Mouse (Mus musculus) gastrocnemius, postnatal 14 days (tissue): Measurements from ENCODE around the gene B430218F22Rik. TPM values are rescaled to one million over a fixed set of nuclear protein-coding genes. Genes with fewer than 3 reads are reported as not detected.
"Not testable (repeated sequence)": the region's sequence is repeated elsewhere in the genome, so short reads cannot be mapped to it uniquely, and the experiment has no call there.

Experiments used
- DNase-seq: peaks from one replicate; pipeline ENCODE4 v3.0.0; 2021; ENCODE audit warnings: mixed read lengths
- intact Hi-C: fragments of 180-260 bp; cut with DNase I; formaldehyde crosslinking; loops from one replicate; pipeline ENCODE4 v1.15.1; 2025; ENCODE audit warnings: low total_unique reads
- long read RNA-seq, 2 experiments: library from polyadenylated mRNA; stranded (forward); transcript quantifications; one replicate each; pipeline ENCODE4 v2.0.0; 2021
- total RNA-seq, 2 experiments: library from RNA; stranded (reverse); gene quantifications; 2 replicates each; pipeline ENCODE4 v1.2.3; 2021

Gene B430218F22Rik
- not detected for total RNA-seq
- long read RNA-seq, experiment 1 = 0 reads
- long read RNA-seq, experiment 2 = 0 reads

DNA sequence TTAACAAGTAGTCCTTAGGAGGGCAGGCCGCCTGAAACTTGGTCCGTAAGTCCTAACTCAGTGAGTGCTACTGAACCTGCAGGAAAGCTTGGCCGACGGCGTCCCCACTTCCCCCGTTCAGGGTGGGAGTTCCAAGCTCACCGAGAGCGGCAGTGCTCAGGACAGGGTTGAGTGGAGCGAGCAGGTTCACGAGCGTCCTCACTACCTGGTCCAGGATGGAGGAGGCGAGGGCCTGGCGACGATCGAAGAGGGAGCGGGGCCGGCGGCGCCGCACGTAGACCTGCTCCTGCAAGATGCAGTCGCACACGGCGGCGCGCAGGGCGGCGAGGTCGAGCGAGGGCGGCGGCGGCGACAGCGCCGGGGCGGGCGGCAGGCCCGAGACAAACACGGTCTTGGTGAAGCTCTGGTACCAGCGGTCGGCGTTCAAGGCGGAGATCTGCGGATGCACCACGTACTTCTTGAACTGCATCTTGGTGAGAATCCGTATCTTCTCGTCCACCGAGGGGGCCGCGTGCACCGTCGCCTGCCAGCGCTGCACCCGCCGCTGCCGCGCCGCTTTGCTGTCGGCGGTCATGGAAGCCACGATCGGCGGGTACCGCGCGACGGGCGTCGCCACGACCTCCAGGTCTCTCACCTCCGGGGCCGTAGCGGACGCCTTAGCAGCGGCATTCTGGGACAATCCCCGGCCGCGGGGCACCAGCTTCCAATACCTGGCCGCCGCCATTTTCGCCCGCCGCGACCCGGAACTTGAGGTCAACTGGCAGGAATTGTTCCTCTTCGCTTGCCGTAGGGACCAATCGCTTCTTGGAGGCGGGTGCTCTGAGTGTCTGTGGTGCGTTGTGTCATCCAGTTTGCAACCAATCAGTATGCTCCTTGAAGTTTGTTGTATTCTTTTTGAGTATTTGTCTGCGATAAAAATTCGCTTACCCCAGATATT, at the start of gene B430218F22Rik, which contains the start of gene Mrps30:
B430218F22Rik (plus strand) TSS at position 120 of the 937 bp plus-strand sequence.
Mrps30 (minus strand) TSS at position 742 of the 937 bp plus-strand sequence.
- peak; percentile 93 for DNase-seq
- intact Hi-C loops = no loop called here

DNA sequence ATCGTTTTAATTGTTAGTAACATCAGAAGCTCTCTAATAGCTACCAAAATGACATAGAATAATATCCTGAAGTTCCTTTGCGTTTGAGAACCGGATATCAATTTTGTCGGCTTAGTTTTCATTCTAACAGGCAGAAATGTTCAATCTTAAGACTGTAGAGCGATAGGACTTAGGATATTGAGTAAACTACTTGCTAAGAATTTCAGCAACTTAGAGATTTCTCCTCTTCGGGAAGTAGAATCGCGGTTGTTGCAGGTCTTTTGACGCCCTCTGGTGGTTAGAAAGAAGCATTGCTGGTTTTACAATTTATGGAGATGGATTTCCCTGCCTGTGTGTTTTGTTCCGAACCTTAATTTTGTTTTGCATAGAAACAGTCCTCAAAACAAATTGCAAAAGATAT, 36.2 kb upstream of the B430218F22Rik start:
- DNase-seq = no peak
- intact Hi-C loops = loop anchor here (10.0 kb wide), 1 partner anchor 1425 kb away; no protein-coding TSS in a partner anchor

DNA sequence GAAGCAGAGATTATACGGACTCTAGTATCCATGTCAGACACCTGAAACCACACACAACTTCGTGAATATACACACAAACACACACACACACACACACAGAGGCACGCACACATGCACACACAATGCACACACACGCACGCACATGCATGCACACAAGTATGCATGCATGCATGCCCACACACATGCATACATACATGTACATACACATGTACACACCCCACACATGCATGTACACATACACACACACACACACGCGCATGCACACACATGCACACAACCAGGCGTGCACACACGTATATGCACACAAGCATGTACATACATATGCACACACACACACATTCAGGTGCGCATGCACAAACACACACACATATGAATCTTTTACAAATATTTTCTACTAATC, 35.6 kb upstream of the B430218F22Rik start:
- DNase-seq = no peak
- intact Hi-C loops = loop anchor here (10.0 kb wide), 1 partner anchor 1426 kb away; no protein-coding TSS in a partner anchor

DNA sequence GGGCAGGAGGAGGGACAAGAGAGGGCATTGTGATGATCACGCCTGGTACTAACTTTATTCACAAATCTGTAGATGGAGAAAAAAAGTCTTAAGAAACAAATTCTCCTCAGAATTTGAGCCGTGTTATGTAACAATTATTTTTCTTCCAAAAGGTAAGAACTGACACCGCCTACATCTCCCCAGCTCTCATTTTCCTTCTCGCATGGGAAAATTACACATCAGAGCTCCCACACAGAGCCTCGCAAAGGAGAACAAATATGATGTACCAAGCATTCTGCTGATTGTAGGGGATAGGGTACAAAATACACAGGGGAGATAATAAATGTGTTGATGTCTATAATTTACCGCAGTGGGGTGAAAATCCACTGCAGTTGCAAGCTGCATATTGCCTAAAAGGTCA, 23.1 kb upstream of the B430218F22Rik start:
- DNase-seq = no peak
- intact Hi-C loops = no loop called here

DNA sequence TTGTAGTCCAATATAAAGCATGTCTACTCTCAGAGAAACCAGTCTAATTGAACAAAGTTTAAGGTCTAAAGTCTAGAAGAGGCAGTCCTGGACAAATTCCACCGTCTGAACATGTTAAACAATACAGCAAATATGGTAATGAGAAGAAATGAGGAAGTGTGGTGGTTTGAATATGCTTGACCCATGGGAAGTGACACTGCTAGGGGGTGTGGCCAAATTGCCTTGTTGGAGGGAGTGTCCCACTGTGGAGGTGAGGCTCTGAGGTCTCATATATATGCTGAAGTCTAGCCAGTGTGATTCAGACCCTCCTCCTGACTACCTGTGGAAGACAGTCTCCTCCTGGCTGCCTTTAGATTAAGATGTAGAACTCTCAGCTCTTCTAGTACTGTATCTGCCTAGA, 20.7 kb upstream of the B430218F22Rik start:
- intact Hi-C loops = no loop called here

DNA sequence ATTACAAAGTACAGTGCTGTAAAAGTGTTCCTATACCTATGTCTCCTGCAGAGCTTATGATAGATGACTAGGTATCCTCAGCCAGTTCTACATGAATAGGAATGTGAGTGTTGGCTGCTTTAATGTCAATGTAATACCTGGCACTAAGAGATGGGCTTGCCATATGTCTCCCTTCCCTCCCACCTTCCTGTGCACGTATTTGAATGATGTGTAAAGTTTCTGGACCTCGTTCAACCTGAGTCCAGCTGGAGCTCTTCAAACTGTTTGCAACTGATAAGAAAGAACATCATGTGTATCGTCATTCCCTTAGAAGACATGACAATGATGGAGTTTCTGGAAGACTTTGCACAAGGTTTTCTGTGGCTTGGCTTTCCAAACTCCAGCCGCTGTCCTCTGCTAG, 13.6 kb upstream of the B430218F22Rik start:
- intact Hi-C loops = no loop called here
- no peak for DNase-seq

More for the DNA sequence above, 20.7 kb upstream of the B430218F22Rik start:
- DNase-seq = no peak

DNA sequence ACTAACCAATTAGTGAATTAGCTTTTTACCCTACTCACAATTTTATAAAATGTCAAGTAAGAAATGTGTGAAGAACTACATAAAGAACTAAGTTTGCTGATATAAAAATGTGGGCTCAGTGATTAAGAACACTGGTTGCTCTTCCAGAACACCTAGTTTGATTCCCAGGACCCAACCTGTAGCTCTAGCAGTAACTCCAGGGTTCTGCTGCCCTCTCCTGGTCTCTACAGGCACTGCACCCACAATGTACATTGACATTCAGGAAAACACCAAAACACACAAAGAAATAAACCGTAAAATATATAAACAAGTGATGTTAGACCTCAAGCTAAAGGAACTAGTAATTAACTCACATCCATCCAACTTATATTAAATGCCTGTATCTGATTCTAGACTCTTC, 7.3 kb upstream of the B430218F22Rik start:
- peak; percentile 16 for DNase-seq

DNA sequence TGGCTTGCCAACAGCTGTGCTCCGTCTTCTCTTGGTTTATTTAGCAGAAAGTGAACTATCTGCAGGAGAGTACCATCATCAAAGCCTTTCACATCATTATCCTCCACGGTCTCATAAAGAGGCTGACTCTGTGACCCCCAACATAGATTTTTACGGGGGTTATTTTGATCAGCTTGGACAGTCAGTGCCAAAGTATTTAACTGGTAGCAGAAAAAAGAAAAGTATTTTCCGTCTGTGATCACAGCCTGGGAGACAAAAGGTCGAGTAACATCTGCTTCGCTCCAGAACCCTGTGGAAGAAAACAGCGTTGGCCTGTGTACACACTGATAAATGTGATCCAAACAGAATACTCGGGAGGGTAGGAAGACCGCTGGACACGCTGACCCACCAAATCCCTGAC, 6.0 kb upstream of the B430218F22Rik start:
- DNase-seq = no peak
- intact Hi-C loops = no loop called here

More for the DNA sequence above, 7.3 kb upstream of the B430218F22Rik start:
- intact Hi-C loops = no loop called here

DNA sequence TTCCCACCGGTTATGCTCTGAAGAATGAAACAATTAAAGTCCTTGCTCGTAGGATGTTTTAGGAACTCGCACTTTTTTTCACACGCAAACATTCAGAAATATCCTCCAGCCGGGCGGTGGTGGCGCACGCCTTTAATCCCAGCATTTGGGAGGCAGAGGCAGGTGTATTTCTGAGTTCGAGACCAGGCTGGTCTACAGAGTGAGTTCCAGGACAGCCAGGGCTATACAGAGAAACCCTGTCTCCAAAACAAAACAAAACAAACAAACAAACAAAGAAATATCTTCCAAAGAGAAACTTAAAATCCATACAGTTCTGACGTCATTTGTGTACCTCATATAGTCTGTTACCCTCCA, 995 bp downstream of the B430218F22Rik start:
- intact Hi-C loops = not testable (repeated sequence)
- DNase-seq = peak; percentile 3

DNA sequence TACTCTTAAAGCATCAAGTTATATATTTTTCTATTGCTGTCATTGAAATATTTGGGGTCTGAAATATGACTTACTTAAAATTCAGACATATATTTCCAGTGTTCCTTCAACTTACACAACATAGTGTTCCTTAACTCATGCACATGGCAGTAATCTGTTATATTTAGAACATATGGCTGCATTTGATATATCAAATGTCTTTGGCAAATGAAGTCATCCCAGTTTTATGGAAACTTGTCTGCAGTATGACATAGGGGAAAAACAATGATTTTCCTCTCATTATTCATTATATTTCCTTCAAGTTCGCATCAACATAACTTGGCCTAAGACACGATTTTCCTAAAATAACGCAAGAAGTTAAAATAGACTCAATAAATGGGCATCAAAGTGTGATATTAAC, 9.4 kb downstream of the B430218F22Rik start:
- intact Hi-C loops = no loop called here
- no peak for DNase-seq

DNA sequence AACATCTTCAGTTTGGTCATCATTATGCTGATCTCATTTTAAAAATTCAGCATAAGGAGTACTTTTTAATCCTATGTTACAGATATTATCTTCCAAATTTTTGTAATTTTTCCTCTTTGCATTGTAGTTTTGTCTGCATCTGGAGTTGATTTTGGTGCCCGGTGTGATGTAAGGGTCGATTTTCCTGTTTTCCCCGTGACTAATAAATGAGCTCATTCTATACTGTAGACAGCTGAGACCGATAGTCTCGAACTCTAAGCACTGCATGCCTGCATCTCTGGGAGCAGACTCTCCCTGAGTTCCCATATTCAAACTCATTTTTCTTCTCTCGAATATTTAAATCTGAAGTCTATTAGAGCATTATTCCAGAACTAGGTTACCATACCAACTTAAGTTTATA, 13.9 kb downstream of the B430218F22Rik start:
- no peak for DNase-seq
- intact Hi-C loops = loop anchor here (5.0 kb wide), 1 partner anchor 197 kb away; no protein-coding TSS in a partner anchor

DNA sequence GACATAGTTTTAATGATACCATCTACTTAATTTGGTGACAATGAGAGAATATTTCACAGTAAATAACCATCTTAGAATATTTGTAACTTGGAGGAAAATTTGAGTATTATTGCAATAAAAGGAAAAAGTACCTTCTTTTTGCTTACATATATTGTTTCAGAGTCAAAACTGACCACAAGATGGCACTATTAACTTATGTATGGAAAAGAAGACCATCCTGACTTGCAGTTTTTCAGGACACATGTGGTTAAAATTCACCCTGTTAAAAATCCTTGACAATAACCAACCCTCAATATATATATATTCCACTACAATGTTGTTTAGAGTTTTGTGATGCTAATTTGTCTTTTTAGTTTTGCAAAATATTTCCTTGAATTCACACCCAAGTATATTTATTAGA, 17.1 kb downstream of the B430218F22Rik start:
- intact Hi-C loops = loop anchor here (5.0 kb wide), 1 partner anchor 194 kb away; no protein-coding TSS in a partner anchor
- DNase-seq = no peak

DNA sequence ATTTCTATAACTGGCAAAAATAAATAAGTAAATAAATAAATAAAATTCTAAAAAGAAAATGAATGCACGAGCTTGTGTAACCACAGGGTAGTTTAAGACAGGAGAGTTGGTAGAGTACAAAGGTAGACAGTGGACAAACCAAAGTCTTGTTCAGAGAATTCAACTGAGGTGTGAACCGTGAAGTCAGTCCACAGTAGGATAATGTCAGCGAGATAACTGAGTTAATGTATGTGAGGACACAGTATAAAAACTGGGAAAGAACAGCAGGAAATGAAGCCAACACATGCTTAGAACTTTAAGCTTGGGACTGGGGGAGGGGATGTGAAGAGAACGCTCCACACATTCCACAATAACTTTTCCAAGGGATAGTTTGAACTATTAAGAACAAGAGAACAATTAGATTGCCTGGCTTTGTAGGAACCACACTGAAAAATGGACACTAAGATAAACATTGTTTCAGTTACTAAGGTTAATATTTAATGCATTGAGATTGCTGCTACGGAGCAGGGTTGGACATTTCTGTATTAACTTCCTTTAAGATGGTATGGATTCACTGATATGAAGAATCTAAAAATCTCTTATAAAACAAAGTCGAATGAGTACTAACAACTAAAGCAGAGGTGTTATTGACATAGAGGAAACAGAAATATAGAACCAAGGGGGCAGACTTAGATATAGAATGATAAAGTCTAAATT, 25.0 kb downstream of the B430218F22Rik start:
- intact Hi-C loops = no loop called here
- DNase-seq = no peak

DNA sequence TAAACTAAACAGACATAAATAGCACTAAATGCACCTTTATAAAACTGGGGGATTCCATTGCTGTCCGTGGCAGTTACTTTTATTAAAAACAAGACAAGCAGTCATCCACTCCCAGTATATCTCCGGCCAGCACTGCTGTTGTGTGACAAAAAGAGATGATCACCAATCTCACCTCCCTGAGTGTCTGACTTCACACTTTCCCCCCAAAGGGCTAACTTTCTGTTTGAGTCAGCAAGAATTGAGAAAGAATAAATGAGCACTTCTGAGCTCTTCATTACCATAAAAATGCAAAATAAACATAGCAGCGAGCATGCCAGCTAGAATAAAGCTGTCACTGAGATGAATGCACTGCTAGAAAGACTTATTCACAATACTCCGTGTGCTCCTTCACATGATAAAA, 31.7 kb downstream of the B430218F22Rik start:
- intact Hi-C loops = no loop called here
- DNase-seq = no peak

DNA sequence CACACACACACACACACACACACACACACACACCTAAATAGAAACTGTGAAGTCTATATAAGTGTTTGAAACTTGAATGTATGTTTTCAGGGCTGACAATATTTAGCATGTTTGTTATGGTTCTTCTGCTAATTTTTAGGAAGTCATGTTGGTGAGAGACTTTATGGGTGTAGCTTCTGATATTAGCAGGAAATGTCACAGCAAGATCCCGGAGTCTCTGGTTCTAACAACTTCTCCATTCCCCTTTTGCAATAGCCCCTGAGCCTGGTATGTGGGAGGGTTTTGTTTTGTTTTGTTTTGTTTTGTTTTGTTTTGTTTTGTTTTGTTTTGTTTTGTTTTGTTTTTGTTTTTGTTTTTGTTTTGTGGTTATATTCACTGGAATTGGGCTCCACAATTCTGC, 34.0 kb downstream of the B430218F22Rik start:
- DNase-seq = no peak
- intact Hi-C loops = no loop called here

DNA sequence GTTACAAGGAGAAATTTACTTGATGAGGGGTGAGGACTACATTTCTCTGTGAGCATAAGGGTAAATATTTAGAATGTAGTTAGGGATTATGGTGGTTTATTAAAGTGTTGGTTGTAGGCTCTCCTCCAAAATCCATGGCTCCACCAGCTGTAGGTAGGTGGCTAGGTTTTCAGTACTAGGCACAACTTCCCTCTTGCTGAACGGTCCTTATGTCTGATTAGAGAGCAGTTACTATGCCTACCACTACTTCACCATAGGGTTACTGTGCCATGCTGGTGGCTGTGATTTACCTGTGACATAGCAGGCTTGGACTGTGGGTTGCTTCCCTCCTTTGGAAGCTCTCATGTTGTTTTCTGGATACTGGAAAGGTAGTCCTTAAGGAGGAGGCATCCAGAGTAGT, 34.4 kb downstream of the B430218F22Rik start:
- intact Hi-C loops = no loop called here
- no peak for DNase-seq
